Mouse (Mus musculus) hindbrain, postnatal 0 days (tissue): ENCODE measurements around the gene Plekhm1. TPM values are rescaled to one million over a fixed set of nuclear protein-coding genes. Genes with fewer than 3 reads are reported as not detected.
"Not testable (repeated sequence)": the region's sequence is repeated elsewhere in the genome, so short reads cannot be mapped to it uniquely, and the experiment has no call there.

Experiments
- ATAC-seq: fragments of 200-750 bp; cut with Nextera tagmentation; 2 replicates; pipeline ENCODE4 v1.8.0; 2017; ENCODE audit warnings: mild to moderate bottlenecking, moderate TSS enrichment, moderate library complexity
- DNase-seq: peaks from one replicate; pipeline ENCODE4 v3.0.0-alpha.2; 2015; ENCODE audit warnings: low spot score
- H3K27ac ChIP-seq: fragments of 300-500 bp; sonication (generic); 2 replicates; pipeline ENCODE4 v1.5.1; 2014; ENCODE audit warnings: mild to moderate bottlenecking
- H3K27me3 ChIP-seq: fragments of 300-500 bp; sonication (generic); 2 replicates; pipeline ENCODE4 v1.6.1; 2014; ENCODE audit warnings: low read length, mixed read lengths; ENCODE audit not compliant: insufficient read depth
- H3K36me3 ChIP-seq: fragments of 300-500 bp; sonication (generic); 2 replicates; pipeline ENCODE4 v1.6.1; 2014; ENCODE audit warnings: low read length, mixed read lengths; ENCODE audit not compliant: insufficient read depth
- H3K4me1 ChIP-seq: fragments of 300-500 bp; sonication (generic); 2 replicates; pipeline ENCODE4 v1.6.1; 2014; ENCODE audit warnings: antibody characterized with exemption, low read length, mixed read lengths; ENCODE audit not compliant: insufficient read depth
- H3K4me2 ChIP-seq: fragments of 300-500 bp; sonication (generic); 2 replicates; pipeline ENCODE4 v1.6.1; 2014; ENCODE audit warnings: low read depth, mild to moderate bottlenecking, low read length, moderate library complexity, mixed read lengths
- H3K4me3 ChIP-seq: fragments of 300-500 bp; sonication (generic); 2 replicates; pipeline ENCODE4 v1.5.1; 2014; ENCODE audit warnings: low read length
- H3K9ac ChIP-seq: fragments of 300-500 bp; sonication (generic); replicated peaks from 2 replicates; pipeline ENCODE4 v1.6.1; 2014; ENCODE audit warnings: mild to moderate bottlenecking, low read length, moderate library complexity, mixed read lengths
- H3K9me3 ChIP-seq: fragments of 300-500 bp; sonication (generic); 2 replicates; pipeline ENCODE4 v1.6.1; 2016; ENCODE audit warnings: low read length, mixed read lengths
- CTCF ChIP-seq: IDR thresholded peaks from 2 replicates; pipeline ENCODE4 v1.5.1; 2016; ENCODE audit warnings: antibody characterized with exemption, control low read depth, low read depth
- WGBS: fragments of 180-500 bp; shearing (Covaris S2); extraction: QIAGEN DNeasy Blood & Tissue Kit; methylation state at CpG from one replicate; pipeline ENCODE4 v1.1.7; 2014; 5-methylcytosine and 5-hydroxymethylcytosine counted together
- polyA plus RNA-seq: library from polyadenylated mRNA; unstranded; fragments of >200 nt; fragmentation: Nextera tagmentation; extraction: Ambion mirVana; gene quantifications from 2 replicates; pipeline ENCODE4 v1.2.1, GENCODE M21; 2015
- total RNA-seq: library from RNA; depleted of rRNA; stranded (reverse); fragments of >200 nt; gene quantifications from 2 replicates; pipeline ENCODE4 v1.2.3, GENCODE M21; 2014

Gene Plekhm1
- total and polyA plus RNA-seq, 2 experiments from 2014 or later, result 6.3 to 8.2 TPM

DNA sequence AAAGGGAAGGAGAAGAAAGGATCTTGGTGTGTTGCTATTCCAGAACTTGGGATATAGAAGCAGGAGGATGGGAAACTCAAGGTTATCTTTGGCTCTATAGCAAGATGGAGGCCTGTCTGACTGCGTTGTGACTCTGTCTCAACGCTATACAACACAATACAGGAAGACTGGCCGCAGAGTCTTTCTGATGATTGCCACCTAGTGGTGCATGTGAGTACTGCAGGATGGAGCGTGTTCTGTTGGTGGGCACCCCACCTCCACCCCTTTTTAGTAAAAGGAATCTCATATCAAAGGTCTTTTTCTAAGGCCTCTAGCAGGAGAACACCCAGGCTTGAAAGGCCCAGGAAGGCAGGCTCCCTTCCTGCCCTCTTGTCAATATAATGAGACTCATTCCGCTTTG is 85.5 kb downstream of the Plekhm1 start:
- H3K4me3 ChIP-seq, result no peak overlapping the region
- ATAC-seq, result peak; percentile 34; the same call in 1 of the 2 replicates
- H3K36me3 ChIP-seq, result no peaks in the 10 kb centered on the region
- no peak overlapping the region for H3K27ac ChIP-seq
- H3K4me1 ChIP-seq, result 0 out of 2 replicates have a peak, but pooled peaks cover 6% of the 10 kb centered on the region
- TF ChIP-seq CTCF, result peak; percentile 95
- no peaks in the 10 kb centered on the region for H3K9me3 ChIP-seq
- no peaks in the 10 kb centered on the region for H3K27me3 ChIP-seq
- no peak overlapping the region for H3K9ac ChIP-seq
- DNase-seq, result peak; percentile 90
- WGBS, result 11% methylated on average over 5 of the region's 5 CpGs
- H3K4me2 ChIP-seq, result no peak overlapping the region

DNA sequence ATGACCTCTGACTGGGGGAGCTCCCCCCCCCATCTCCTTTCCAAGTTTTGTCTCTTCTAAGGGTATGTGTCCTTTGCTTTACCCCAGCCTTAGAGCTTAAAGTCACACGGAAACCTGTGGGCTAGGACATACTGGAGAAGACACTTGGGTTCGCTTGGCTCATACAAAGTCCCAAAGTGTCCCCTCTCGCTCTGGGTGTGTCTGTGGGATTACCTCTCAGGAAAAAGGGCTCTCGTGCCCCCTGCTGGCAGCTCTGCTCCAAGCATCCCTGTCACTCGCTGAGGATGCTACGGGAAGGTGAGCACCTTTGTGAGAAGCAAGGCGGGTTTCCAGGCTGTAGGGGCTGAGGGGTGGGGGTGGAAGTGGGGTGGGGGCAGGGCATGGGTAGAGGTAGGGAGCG is 87.3 kb downstream of the Plekhm1 start:
- Histone ChIP-seq H3K27me3 (no peaks in the 10 kb centered on the region), H3K4me1 (0 out of 2 replicates have a peak, but pooled peaks cover 6% of the 10 kb centered on the region), H3K9me3 (no peaks in the 10 kb centered on the region), H3K36me3 (no peaks in the 10 kb centered on the region), H3K27ac (no peak overlapping the region), H3K4me2 (0 out of 2 replicates have a peak overlapping the region, but pooled peaks have one; percentile 19), H3K9ac (no peak overlapping the region), H3K4me3 (no peak overlapping the region)
- DNase-seq, result peak; percentile 88
- peak; percentile 58; the same call in 1 of the 2 replicates for ATAC-seq
- TF ChIP-seq CTCF, result peak; percentile 88
- 14% methylated on average over 8 of the region's 8 CpGs for WGBS

DNA sequence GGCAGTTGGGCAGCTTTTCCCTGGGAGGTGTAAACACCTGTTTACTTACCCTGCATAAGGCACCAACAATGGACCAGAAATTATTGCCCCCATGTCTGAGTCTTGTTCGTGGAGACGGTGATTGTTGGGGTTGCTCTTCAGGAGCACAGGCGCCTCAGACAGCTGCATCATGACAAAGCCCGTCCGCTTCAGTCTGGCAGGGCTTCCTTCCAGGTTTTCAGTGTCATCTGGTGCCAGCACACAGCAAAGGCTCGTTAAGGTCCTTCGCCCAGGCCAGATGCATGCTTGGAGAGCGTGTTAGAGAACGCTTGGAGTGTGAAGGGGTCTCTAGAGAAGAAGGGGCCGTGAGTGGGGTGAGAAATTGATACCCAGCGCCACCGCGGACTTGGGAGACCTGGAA is 87.8 kb downstream of the Plekhm1 start:
- Histone ChIP-seq H3K4me2 (0 out of 2 replicates have a peak overlapping the region, but pooled peaks have one; percentile 19), H3K4me3 (no peak overlapping the region), H3K4me1 (0 out of 2 replicates have a peak, but pooled peaks cover 6% of the 10 kb centered on the region), H3K9me3 (no peaks in the 10 kb centered on the region), H3K9ac (no peak overlapping the region), H3K27me3 (no peaks in the 10 kb centered on the region), H3K27ac (no peak overlapping the region), H3K36me3 (no peaks in the 10 kb centered on the region)
- 43% methylated on average over 13 of the region's 13 CpGs for WGBS
- DNase-seq, result peak; percentile 64
- ATAC-seq, result 0 out of 2 replicates have a peak, but pooled peaks have one; percentile 30
- TF ChIP-seq CTCF, result no peak

DNA sequence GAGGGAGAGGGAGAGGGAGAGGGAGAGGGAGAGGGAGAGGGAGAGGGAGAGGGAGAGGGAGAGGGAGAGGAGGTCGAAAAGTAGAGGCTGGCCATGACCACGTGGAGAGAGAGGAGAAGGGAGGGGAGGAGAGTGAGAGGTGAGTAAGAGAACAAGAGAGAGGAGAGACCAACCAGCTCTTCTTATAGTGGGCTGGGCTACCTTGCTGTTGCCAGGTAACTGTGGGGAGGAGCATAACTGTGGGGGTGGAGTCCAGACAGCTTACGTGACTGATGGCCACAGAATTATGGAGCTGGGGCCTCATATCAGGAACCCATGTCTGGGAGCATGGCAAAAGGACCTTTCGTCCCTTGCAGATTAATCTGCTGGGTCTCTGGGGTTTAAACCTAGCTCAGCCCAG is 89.7 kb downstream of the Plekhm1 start:
- H3K27me3 ChIP-seq, H3K9ac ChIP-seq, H3K4me3 ChIP-seq, ATAC-seq, H3K9me3 ChIP-seq, H3K4me1 ChIP-seq, H3K4me2 ChIP-seq, H3K27ac ChIP-seq, DNase-seq, H3K36me3 ChIP-seq: not testable (repeated sequence)
- 32% methylated on average over 4 of the region's 4 CpGs for WGBS

DNA sequence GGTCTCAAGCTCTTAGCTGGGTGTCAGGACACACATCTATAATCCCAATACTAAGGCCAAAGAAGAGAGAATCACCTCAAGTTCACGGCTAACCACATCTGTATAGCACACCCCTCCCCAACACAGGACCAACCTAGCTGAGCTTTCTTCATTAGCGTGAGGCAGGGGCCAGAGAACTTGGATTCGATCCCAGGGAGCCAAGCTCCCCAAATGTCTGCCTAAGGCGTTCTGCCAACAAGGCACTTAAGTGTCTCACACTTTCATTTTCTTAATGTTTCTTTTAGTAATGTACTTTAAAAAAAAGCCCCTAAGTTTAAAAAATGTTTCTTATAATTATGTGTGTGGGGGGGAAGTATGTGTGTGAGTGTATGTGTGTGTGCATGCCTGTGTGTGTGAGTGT is 91.8 kb downstream of the Plekhm1 start:
- Histone ChIP-seq H3K27ac (no peak overlapping the region), H3K9ac (no peak overlapping the region), H3K9me3 (no peaks in the 10 kb centered on the region), H3K4me3 (no peak overlapping the region), H3K4me1 (0 out of 2 replicates have a peak, but pooled peaks cover 6% of the 10 kb centered on the region), H3K36me3 (no peaks in the 10 kb centered on the region), H3K4me2 (no peak overlapping the region), H3K27me3 (no peaks in the 10 kb centered on the region; the same call in 1 of the 2 replicates)
- 37% methylated on average over 4 of the region's 4 CpGs for WGBS
- ATAC-seq (no peak), DNase-seq (no peak)
- no peak for TF ChIP-seq CTCF

DNA sequence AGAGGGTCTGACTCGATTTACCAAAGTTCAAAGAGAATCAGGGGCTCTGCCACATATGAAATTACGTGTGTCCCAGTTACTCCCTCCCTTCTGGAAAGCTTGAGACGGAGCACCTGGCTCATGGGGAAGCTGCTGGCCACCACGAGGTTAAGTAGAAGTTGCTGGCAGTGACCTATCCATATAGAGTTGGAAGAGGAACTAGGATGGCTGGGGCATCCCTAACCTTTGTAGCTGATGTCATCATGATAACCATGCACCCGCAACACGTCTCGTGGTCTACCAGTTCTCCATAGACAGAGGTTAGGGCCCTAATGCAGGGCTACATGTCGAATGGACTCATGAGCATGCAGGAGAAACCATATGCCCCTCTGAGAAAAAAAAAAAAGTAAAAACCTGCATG is 92.3 kb downstream of the Plekhm1 start:
- 88% methylated on average over 8 of the region's 8 CpGs for WGBS
- ATAC-seq, result no peak
- no peaks in the 10 kb centered on the region for H3K9me3 ChIP-seq

DNA sequence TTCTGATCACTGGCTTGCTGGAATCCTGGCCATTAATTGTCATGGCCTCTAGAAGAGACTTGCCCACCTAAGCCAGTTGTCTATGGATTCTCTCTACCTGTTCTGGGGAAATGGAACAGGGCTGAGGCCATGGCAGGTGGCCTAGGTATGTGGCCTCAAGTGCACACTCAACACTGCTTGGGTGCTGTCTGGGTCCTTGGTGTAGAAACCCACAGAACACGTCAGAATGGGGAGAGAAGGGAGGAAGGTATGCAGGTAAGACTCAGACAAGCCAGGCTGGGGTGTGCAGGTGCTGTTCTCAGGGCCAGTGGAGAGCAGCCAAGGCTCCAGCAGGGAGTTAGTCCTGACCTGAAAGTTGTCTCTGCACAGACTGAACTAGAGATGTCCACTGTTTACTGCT is 94.4 kb downstream of the Plekhm1 start:
- 80% methylated on average over 1 of the region's 1 CpGs for WGBS
- no peaks in the 10 kb centered on the region; the same call in 1 of the 2 replicates for H3K27me3 ChIP-seq
- no peak overlapping the region for H3K4me3 ChIP-seq

More for the DNA sequence above, 92.3 kb downstream of the Plekhm1 start:
- H3K27me3 ChIP-seq, result no peaks in the 10 kb centered on the region; the same call in 1 of the 2 replicates
- no peak overlapping the region for H3K9ac ChIP-seq
- no peak for TF ChIP-seq CTCF
- H3K36me3 ChIP-seq, result no peaks in the 10 kb centered on the region
- 0 out of 2 replicates have a peak, but pooled peaks cover 6% of the 10 kb centered on the region for H3K4me1 ChIP-seq
- H3K4me3 ChIP-seq, result no peak overlapping the region
- no peak overlapping the region for H3K27ac ChIP-seq
- no peak for DNase-seq
- H3K4me2 ChIP-seq, result no peak overlapping the region

More for the DNA sequence above, 94.4 kb downstream of the Plekhm1 start:
- Histone ChIP-seq H3K36me3 (no peaks in the 10 kb centered on the region), H3K4me1 (no peaks in the 10 kb centered on the region), H3K4me2 (no peak overlapping the region), H3K27ac (no peak overlapping the region), H3K9me3 (no peaks in the 10 kb centered on the region), H3K9ac (no peak overlapping the region)
- no peak for TF ChIP-seq CTCF
- DNase-seq (no peak), ATAC-seq (no peak)
